Mouse (Mus musculus): ENCODE results near the gene Fkbp5.

Fkbp5 gene

GRCm38 (mm10) chr17:28500465-28500864 is 16.9 kb downstream of the Fkbp5 start:
- no peak for DNase-seq

GRCm38 (mm10) chr17:28499190-28499589 is 18.1 kb downstream of the Fkbp5 start:
- no peak for DNase-seq

- no peak for DNase-seq
Measured at GRCm38 (mm10) chr17:28495832-28496231, 21.5 kb downstream of the Fkbp5 start.

GRCm38 (mm10) chr17:28491035-28491770 is 26.1 kb downstream of the Fkbp5 start:
- no peak for DNase-seq

- no peak for DNase-seq
Measured at GRCm38 (mm10) chr17:28488258-28489013, 28.9 kb downstream of the Fkbp5 start.

- no peak for DNase-seq
Measured at GRCm38 (mm10) chr17:28487584-28488257, 29.6 kb downstream of the Fkbp5 start.

GRCm38 (mm10) chr17:28486720-28487119 is 30.6 kb downstream of the Fkbp5 start:
- no peak for DNase-seq

- DNase-seq: peak; percentile 96
Measured at GRCm38 (mm10) chr17:28485977-28486400, 31.3 kb downstream of the Fkbp5 start.

GRCm38 (mm10) chr17:28485446-28485948 is 31.8 kb downstream of the Fkbp5 start:
- DNase-seq: peak; percentile 48

GRCm38 (mm10) chr17:28484704-28485445 is 32.5 kb downstream of the Fkbp5 start:
- DNase-seq: peak; percentile 31

- no peak for DNase-seq
Measured at GRCm38 (mm10) chr17:28477421-28477820, 39.9 kb downstream of the Fkbp5 start.

- DNase-seq: no peak
Measured at GRCm38 (mm10) chr17:28476441-28476840, 40.9 kb downstream of the Fkbp5 start.

- no peak for DNase-seq
Measured at GRCm38 (mm10) chr17:28475593-28476325, 41.6 kb downstream of the Fkbp5 start.

- no peak for DNase-seq
Measured at GRCm38 (mm10) chr17:28472696-28473095, 44.6 kb downstream of the Fkbp5 start.

GRCm38 (mm10) chr17:28470876-28471275 is 46.5 kb downstream of the Fkbp5 start:
- DNase-seq: no peak

- no peak for DNase-seq
Measured at GRCm38 (mm10) chr17:28467749-28468148, 49.6 kb downstream of the Fkbp5 start.

GRCm38 (mm10) chr17:28465968-28466367 is 51.4 kb downstream of the Fkbp5 start:
- DNase-seq: no peak

- DNase-seq: no peak
Measured at GRCm38 (mm10) chr17:28463701-28464443, 53.5 kb downstream of the Fkbp5 start.

GRCm38 (mm10) chr17:28460388-28460787 is 56.9 kb downstream of the Fkbp5 start:
- no peak for DNase-seq

- peak; percentile 25 for DNase-seq
Measured at GRCm38 (mm10) chr17:28455098-28455497, 62.2 kb downstream of the Fkbp5 start.

GRCm38 (mm10) chr17:28452889-28453288 is 64.4 kb downstream of the Fkbp5 start:
- no peak for DNase-seq
